Mouse (Mus musculus): ENCODE data around the gene Med7.
"Not testable (repeated sequence)": the region's sequence is repeated elsewhere in the genome, so short reads cannot be mapped to it uniquely, and the experiment has no call there.

Med7 gene

GRCm38 (mm10) chr11:46436760-46437458, at the start of gene Med7:
Gene Med7, plus strand, starts transcription at chr11:46436925.
- DNase-seq (ENCODE audit: low spot score), result peak; percentile 95

DNA sequence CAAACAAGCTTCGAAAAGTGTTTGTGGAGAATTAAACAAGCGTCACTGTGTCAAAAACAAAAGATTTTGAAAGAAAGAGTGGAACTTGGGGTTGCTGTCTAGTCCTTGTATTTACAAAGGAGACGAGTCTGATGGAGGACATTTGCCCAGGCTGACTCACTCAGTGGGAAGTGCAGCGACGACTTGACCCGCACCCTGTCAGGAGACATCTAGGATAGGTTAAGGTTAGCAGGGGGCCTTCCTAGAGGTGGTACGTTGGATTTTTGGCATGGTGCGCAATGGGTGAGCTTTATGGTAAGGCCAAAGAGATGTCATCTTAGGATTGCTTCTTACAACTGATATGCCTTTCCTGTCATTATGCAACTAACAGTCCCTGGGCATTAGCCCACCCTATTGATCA, 49.7 kb upstream of the Med7 start:
- DNase-seq (ENCODE audit: low spot score), result no peak

- DNase-seq (ENCODE audit: low spot score), result no peak
Observed at GRCm38 (mm10) chr11:46388438-46388837, 48.3 kb upstream of the Med7 start.

DNA sequence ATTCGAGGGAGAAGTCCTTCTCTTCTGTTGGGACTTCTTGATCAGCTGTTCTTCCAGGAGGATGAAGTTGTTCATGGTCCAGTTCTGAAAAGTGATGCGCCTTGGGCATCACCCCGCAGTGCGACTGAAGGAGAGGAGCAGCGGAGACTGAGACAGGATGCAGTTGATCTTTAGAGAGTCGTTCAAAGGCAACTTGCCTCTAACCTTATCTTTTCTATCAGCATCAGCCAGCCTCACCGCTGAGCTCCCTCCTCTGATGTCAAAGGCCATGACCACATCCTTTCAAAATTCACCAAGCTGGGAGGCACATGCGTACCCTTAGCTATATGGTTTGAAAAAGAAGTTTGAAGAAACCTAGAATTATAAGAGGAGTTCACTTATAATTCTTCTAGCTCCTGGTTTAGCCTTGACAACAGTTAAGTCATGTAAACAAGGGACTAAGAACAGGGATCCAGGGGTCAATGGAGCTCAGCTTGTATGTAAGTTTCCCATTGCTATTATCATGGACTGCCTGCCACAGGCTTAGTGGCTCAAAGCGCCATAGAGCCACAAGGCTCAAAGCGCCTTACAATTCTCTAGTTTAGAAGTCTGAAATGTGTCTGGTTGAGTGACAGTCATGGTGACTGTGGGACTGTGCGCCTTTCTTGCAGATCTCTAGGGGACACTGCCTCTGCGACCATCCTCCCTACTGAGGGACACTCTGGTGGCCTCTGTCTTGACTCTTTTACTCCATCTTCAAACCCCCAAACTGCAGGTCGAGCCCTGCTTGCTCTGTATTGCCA, 47.2 kb upstream of the Med7 start, which contains the start of gene Itk:
Gene Itk (minus strand): TSS at position 180 of the 782 bp plus-strand sequence.
- DNase-seq (ENCODE audit: low spot score), result no peak

DNA sequence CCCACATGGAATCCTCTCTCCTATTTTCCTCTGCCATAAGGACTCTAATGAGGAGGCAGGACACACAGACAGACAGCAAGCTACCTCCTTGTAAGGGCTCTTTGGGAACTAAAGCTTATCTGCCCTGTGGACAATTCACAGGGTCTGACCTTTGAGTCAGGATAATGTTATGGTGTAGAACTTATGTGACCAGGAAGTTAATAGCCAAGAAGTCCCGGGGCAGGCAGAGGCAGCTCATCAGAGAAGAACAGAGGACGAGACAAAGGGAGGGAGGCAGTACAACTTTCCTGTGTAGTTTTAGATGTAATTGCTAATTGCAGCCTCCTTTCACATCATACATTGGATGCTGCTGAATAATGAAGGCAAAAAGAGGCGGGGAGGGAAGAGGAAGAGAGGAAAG, 46.1 kb upstream of the Med7 start:
- no peak for DNase-seq (ENCODE audit: low spot score)

DNA sequence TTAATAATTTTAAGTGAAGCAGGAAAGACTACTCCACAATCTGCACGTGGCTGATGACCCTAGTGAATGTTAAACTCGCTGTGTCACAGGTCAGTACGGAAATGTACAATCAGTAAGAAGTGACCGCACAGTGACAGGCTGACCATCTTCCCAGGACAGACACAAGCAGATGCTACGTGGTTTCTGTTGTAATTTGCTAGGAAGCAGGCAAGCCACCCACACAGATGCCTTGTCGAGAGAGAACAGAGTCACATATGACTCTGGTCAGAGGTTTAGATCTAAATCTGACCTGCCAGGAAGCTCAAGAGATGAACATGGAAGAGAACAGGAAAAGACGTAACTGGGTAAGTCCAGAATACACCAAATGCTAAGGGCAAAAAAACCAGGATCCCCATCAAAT, 43.8 kb upstream of the Med7 start:
- no peak for DNase-seq (ENCODE audit: low spot score)

- DNase-seq (ENCODE audit: low spot score), result no peak
Observed at GRCm38 (mm10) chr11:46393413-46393812, 43.3 kb upstream of the Med7 start.

DNA sequence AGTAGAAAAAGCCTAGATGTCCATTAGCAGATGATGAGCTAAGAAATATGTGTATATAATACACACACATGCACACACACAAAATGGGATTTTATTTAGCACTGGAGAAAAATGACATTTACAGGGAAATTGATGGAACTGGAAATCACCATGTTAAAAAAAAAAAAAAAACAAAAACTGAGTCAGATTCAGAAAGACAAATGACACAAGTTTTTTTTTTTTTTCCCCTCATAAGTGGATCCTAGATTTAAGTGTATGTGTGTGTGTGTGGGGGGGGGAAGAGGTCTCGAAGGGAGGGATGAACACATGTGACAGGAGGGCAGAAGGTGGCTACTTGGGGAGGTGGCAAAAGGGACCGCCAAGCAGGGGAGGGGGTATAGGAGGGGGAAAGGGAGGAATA, 41.6 kb upstream of the Med7 start:
- DNase-seq (ENCODE audit: low spot score), result no peak

GRCm38 (mm10) chr11:46395698-46396097, 41.0 kb upstream of the Med7 start:
- no peak for DNase-seq (ENCODE audit: low spot score)

GRCm38 (mm10) chr11:46396167-46396859, 40.4 kb upstream of the Med7 start, which contains the start of gene Fam71b:
Gene Fam71b, plus strand, starts transcription at chr11:46396559.
- DNase-seq (ENCODE audit: low spot score), result no peak

DNA sequence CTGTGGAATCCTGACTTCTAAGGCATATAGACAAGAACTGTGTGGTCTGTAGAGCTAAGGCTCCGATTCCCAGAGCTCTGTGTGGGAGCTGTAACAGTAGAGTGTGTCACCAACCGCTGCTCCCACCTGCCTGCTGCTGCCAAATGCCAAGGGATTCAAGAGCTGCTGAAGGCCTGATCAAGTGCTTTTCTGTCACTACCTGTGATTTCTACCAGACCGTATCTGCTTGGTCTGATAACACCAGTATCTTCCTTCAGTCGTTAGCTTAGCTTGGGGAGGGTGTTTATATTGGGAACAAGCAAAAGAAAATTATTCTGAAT, 39.9 kb upstream of the Med7 start:
- DNase-seq (ENCODE audit: low spot score), result no peak

DNA sequence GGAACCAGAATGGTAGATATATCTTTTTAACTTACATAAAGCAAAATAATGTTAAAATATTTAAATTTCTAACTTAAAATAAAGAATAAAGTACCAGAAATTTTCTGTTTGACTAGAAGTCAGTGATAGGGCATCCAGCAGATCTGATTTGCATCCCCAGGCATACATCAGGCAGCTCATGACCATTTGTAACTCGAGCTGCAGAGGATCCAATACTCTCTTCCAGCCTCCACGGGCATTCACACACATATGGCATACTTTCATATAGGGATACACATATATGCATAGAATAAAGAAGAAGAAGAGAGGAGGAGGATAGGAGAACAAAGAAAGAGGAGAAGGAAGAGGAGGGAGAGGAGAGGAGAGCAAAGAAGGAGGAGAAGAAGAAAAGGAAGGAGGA, 38.8 kb upstream of the Med7 start:
- no peak for DNase-seq (ENCODE audit: low spot score)

DNA sequence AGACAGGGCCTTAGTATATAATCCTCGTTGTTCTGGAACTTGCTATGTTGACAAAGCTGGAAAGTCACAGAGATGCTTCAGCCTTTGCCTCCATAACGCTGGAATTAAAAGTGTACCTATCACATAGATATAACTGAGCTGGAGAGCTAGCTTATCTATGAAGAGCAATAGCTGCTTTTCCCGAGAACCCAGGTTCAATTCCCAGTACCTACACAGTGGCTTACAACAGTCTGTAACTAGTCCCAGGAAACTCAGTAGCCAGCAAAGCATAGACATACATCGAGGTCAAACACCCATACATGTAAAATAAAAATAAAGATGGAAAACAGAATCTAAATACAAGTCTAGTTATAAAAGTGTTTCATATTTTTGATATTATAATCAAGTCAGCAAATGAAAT, 38.3 kb upstream of the Med7 start:
- no peak for DNase-seq (ENCODE audit: low spot score)

DNA sequence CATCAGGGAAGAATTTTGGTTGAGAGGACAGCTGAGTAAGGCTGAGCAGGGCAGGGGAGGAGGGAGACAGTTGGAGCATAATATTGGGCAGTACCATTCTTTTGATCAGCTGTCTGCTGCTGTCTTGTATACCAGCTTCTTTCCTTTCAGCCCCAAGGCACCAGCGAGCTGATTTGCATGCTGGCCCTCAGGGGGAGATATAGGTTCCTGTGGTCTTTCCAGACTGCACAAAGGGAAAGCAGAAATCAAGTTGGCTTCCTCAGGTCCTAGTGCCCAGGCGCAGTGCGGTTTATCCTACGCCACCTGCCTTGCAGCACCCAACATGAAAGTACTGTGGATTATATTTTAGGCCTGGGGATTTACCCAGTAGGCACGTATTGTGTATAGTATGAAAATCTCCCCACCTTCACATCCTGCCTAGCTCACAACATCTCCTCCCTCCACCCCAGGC, 37.8 kb upstream of the Med7 start:
- DNase-seq (ENCODE audit: low spot score), result no peak

- no peak for DNase-seq (ENCODE audit: low spot score)
Observed at GRCm38 (mm10) chr11:46401555-46401954, 35.2 kb upstream of the Med7 start.

GRCm38 (mm10) chr11:46404986-46405385, 31.7 kb upstream of the Med7 start:
- no peak for DNase-seq (ENCODE audit: low spot score)

GRCm38 (mm10) chr11:46406721-46407120, 30.0 kb upstream of the Med7 start:
- DNase-seq (ENCODE audit: low spot score), result no peak

GRCm38 (mm10) chr11:46410018-46410563, 26.6 kb upstream of the Med7 start:
- no peak for DNase-seq (ENCODE audit: low spot score)

DNA sequence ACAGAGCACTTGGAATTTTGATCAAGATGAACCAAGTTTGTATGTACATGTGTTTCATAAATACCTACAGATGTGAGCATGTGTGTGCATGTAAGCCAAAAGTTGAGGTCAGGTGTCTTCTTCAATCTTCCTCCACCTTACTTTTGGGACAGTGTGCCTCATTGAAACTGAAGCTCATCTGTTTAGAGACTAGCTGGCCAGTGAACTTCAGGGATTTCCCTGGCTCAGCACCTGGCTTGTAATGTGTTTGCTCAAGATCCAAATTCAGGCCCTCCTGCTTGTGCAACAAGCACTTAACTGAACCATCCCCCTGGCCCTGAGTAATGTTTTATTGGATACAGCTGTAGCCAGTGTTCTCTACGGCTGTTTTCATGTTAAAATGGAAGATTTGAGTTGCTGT, 18.3 kb upstream of the Med7 start:
- no peak for DNase-seq (ENCODE audit: low spot score)

- DNase-seq (ENCODE audit: low spot score), result no peak
Observed at GRCm38 (mm10) chr11:46418860-46419259, 17.9 kb upstream of the Med7 start.

DNA sequence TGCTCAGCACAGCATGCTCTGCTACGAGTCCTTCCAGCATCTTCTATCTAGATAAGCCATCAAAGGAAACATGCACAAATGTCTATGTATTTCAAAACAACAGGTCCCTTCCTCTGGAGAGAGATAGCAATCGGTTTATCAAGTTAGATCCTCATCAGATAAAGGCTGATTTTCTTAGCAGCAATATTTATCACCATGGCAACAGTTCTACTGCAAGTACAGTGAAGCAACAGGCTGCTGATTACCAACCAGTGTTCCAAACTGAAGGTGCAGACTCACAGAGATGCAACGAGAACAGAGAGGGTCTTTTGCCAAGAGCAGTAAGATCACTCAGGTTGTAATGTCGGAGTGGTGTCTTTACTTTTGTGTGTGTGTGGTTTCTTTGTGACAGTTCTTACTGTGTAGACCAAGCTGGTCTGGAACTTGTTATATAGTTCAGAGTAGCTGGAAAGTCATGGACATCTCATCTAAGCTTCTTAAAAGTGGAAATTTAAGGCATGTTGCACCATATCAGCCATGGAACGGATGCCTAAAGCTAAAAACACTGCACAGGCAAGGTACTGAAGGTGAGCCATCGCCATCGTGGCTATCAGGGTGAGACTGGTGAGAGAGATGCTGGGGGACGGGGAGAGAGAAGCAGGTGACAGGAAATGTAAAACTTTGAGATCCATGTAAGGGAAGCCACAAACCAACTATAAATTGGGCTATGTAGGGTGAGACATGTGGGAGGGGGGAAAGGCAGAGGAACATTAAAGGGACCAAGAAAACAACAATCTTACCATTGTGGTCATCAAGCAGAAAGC, 15.4 kb upstream of the Med7 start:
- no peak for DNase-seq (ENCODE audit: low spot score)

DNA sequence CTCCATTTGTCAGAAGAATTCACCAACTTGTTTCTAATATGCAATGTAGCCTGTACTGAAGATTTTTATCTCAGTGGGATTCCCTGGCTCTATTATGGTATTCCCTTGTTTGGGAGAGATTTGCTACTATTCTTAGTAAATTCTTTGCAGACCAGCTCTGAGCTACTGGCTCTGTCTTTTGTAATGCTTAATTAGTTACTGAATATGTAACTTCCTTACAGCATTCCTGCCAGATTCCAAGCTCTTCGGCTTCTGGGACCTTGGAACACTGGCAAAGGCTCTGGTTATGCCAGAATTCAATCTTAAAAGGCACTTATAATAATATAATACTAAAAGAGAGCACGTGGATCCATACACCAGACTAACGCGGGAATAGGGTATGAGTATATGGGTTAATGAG, 8.6 kb upstream of the Med7 start:
- DNase-seq (ENCODE audit: low spot score), result not testable (repeated sequence)
